Mouse (Mus musculus) ovary, postnatal 14 days (tissue): ENCODE measurements at regions not wholly inside any gene's neighbourhood (a gene's known extent, or its start where the extent isn't known, plus 50 kb on each side); places are given as distances from the start of the nearest gene placed in this dataset.

ENCODE experiments used
- DNase-seq: peaks from one replicate; pipeline ENCODE4 v3.0.0; 2022; ENCODE audit warnings: low spot score

GRCm38 (mm10) chr1:153962161-153962720, 62.2 kb upstream of the Teddm2 start:
- no peak for DNase-seq

DNA sequence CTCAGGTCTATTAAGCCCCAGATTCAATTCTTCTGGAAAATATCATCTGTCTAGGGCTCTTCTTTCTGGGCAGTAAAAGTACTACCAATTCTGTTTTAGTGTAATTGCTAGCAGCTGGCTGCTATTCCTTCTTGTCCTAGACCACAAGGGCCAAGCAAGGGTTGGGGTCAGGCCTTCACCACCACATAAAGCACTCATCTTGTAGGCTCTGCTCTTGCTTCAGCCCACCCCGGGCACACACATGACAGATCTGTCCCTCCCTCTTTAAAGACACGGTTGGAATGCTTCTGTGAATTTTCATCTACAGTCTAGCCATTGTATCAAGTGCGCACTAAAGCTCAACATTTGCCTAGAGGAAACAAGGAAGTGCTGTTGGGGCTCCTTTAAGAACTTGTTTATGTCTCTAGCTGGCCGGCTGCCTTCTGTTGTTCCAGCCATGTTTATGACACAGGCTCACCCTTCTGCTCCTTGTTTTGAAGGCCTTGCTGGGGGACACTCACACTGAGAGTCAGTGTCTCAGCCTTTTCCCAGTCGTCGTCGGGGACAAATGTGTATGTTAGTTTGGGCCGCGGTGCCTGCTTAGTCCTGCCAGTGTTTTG, 63.8 kb upstream of the Teddm2 start:
- DNase-seq: no peak

GRCm38 (mm10) chr1:153969401-153969800, 69.4 kb upstream of the Teddm2 start:
- DNase-seq: no peak

DNA sequence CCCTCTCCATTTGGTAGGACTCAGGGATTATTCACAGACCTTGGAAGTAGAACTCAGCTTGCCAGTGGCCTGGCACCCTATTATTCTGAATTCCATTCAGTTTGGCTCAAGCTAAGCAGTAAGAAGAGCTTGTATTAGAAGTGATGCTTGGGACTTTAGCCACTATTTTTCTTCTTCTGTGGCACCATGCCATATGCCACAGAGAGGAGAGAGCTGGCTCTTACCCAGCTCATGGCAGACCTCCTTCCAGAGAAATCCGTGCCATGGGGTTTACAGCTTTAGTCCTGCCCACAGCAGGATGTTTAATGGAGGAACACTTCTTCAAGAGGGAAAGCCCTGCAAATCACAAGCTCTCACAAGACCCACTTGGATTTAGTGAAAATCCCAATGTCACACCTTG, 74.3 kb upstream of the Teddm2 start:
- DNase-seq: no peak

- no peak for DNase-seq
These were observed 78.1 kb upstream of the Teddm2 start for GRCm38 (mm10) chr1:153977963-153978726.

DNA sequence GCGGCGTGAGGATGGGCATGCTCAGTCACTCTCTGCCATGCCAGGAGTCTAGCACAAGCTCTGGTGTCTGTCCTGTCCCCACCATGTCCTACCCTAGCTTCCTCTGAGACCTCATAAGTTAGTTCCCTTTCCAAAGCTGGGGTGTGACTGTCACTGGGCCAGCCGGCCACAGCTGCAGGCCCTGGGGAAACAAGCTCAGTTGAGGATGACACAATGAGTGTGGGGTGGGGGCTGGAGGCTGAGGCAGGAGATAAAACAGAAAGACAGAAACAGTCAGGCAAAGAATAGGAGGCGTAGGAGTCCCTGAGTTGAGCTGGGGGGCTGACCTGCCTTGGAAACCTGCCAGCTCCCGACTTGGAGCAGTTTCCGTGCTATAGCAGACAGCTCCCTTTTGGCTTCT, 80.9 kb upstream of the Teddm2 start:
- DNase-seq: peak; percentile 22

DNA sequence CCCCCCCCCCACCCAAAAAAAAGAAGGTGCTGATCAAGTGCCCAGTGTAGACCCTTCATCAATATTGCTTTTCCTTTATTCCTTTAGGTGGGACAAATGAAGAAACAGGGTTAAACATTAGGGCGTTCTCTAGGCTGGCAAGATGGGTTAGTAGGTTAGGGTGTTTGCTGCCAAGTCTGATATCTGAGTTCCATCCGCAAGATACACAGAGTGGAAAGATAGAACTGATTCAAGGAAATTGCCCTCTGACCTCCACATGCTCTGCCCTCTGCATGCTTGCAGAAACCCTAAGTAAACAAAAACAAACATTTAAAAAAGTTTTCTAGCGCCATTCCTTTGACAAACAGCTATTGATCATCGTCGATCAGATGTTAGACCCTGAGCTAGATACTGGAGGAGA, 85.6 kb upstream of the Teddm2 start:
- no peak for DNase-seq

GRCm38 (mm10) chr1:153986632-153987031, 86.6 kb upstream of the Teddm2 start:
- no peak for DNase-seq

- no peak for DNase-seq
These were observed 88.3 kb upstream of the Teddm2 start for GRCm38 (mm10) chr1:153988297-153988696.

GRCm38 (mm10) chr1:153990651-153991435, 90.8 kb upstream of the Teddm2 start:
- DNase-seq: no peak

- no peak for DNase-seq
These were observed 92.4 kb upstream of the Teddm2 start for GRCm38 (mm10) chr1:153992466-153992865.

- no peak for DNase-seq
These were observed 94.8 kb upstream of the Teddm2 start for GRCm38 (mm10) chr1:153994871-153995270.

DNA sequence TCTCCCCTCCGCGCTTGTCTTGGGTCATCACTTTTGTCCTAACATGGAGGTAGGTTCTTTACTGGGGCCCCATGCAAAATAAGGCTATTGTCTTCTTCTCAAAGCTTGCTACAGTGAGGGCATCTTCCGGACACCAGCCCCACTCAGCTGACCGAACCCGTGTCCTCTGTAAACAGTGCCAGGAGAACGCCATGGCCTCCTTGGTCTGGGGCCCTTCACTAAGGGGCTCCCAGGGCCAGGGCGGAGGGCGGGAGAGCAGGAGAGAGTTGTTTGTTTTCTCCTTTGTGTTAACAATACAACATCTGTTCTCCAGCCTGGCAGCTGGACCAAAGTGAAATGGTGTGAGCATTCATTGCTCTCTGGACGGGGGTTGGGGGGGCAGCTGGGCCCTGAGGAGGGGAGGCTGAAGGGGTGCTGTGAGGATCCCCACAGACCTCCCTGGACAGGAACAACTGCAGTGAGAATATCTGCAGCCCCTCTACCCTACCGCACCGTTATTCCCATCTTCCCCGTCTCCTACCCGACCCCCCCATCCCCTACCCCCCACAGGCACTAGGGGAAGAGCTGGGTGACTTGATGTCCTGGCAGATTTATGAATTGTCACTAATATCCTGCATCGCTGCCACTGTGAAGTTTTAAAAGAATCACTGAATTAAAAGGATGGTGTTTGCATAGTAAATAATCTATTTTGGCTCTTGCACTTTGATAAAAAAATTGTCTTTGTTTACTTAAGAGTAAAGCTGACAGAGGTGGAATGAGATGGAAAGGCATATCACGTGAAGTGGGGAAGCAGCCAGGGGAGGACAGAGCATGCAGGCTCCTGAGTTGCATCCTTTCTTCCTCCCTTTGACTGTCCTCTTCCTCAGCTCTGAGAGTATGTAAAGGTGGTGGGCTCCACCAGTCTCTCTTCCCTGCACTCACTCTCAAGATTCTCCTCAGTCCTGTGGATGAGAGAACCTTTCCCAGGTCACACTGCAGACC, 97.5 kb upstream of the Teddm2 start:
- no peak for DNase-seq

GRCm38 (mm10) chr1:153999776-154000175, 99.7 kb upstream of the Teddm2 start:
- no peak for DNase-seq

GRCm38 (mm10) chr1:154003669-154004068, 103.6 kb upstream of the Teddm2 start:
- no peak for DNase-seq

DNA sequence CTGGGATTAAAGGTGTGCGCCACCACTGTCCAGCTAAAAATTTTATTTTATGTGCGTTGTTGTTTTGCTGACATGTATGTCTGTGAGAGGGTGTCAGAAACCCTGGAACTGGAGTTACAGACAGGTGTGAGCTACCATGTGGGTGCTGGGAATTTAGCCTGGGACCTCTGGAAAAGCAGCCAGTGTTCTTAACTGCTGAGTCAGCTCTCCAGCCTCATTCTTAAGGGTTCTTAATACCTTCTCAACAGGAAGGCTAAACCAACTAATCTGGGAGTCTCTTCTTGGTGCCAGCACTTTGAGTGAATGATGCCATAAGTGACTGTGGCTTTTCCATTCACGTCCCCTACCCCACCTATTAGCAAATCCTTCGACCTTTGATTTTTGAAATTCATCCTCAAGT, 104.6 kb upstream of the Teddm2 start:
- no peak for DNase-seq

- DNase-seq: no peak
These were observed 106.0 kb upstream of the Teddm2 start for GRCm38 (mm10) chr1:154006055-154006454.

- no peak for DNase-seq
These were observed 107.4 kb upstream of the Teddm2 start for GRCm38 (mm10) chr1:154007440-154007839.

DNA sequence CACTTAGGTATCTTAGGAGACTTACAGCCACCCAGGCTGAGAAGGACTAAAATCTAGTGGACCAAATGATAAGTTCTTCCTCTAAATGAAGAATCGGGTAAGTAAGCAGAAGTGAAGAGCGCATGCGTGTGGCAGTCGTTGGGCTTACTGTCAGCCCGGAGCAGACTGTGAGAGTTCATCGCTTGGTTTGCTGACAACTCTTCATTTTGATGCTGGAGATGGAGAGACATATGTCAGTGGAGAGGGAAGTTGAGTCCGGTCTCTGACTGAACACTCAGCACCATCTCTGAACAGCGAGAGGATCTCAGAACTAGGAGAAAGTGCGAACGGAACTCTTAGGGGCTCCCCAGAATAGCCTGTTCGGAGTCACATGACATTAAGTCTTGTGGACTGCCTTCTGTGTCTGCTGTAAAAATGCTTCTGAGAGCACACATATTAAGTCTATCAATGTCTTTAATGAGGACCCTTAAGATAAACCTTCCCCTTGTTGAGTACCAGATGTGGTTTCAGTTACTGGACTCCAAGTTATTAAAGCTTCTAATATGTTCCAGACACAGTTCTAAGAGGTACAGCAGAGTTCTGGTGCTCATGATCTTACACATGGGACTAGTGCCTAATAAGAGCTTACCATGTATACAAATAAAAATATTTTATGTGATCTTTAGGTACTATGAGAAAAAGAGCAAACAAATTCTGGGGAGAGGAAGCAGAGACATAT, 108.7 kb upstream of the Teddm2 start:
- DNase-seq: no peak

- DNase-seq: no peak
These were observed 110.7 kb upstream of the Teddm2 start for GRCm38 (mm10) chr1:154010681-154011080.

- no peak for DNase-seq
These were observed 116.5 kb upstream of the Teddm2 start for GRCm38 (mm10) chr1:154016516-154016915.
